ENCODE assay signal across 9 mouse cellular contexts in the genomic region with DNA sequence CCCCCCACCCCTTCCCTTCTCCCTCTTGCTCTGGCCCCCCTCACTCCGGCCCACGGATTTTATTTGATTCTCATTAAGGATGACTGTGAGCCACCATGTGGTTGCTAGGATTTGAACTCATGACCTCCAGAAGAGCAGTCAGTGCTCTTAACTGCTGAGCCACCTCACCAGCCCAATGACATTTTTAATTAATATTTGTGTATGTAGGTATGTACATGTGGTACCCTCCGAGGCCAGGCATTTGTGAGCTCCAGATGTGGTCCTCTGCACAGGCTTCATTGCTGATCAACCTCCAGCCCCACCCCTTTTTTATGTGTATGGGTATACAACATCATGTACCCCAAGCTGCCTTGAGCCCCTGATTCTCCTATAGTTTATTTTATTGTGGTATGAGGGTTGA. TPM values are rescaled to one million over a fixed set of nuclear protein-coding genes. Genes with fewer than 3 reads are reported as not detected.
DNase-seq lines count a peak whose midpoint lies in the region; ATAC-seq and TF ChIP-seq lines count a peak whose summit lies in the region.
"Had no signal": no experiment of that assay in that cellular context is flagged by ENCODE, and none has a peak within 500 bp of the region (broad histone marks: within the 10 kb centered on the region; RNA-seq: fewer than 3 reads in every experiment).

No protein-coding gene starts in this region.

- H3K4me2 ChIP-seq in heart, postnatal 0 days (ENCODE audit: low read depth, low read length): peak overlapping the region; percentile 41
- peak overlapping the region; percentile 72 for H3K4me2 ChIP-seq in liver, embryonic 15.5 days

- no peaks in the 10 kb centered on the region for H3K4me1 ChIP-seq in ES-Bruce4 (ENCODE audit: control insufficient read depth, insufficient read depth, low read length)
- peaks cover 26% of the 10 kb centered on the region for H3K4me1 ChIP-seq in heart, postnatal 0 days (ENCODE audit: control insufficient read depth, insufficient read depth)
- H3K4me1 ChIP-seq in liver, embryonic 15.5 days (replicated peaks): peaks cover 75% of the 10 kb centered on the region

- no peak for TF ChIP-seq CTCF in ES-Bruce4 (IDR thresholded peaks at IDR 0.05; ENCODE audit: low read depth, low read length)
- no peak for TF ChIP-seq CTCF in heart, postnatal 0 days (IDR thresholded peaks at IDR 0.05; ENCODE audit: low read depth)

- no peak for TF ChIP-seq POLR2A in ES-Bruce4 (IDR thresholded peaks at IDR 0.05; ENCODE audit: insufficient read depth, low read length)

- no peaks in the 10 kb centered on the region for H3K9me3 ChIP-seq in ES-Bruce4 (replicated peaks; ENCODE audit: control insufficient read depth, insufficient read depth, low read length, poor library complexity, severe bottlenecking)
- H3K9me3 ChIP-seq in heart, postnatal 0 days (replicated peaks; ENCODE audit: control insufficient read depth, low read length): no peaks in the 10 kb centered on the region
- H3K9me3 ChIP-seq in liver, embryonic 15.5 days (replicated peaks): no peaks in the 10 kb centered on the region

- 0 out of 2 replicates have a peak overlapping the region, but pooled peaks have one; percentile 25 for H3K4me3 ChIP-seq in ES-Bruce4 (ENCODE audit: low read depth, low read length)
- H3K4me3 ChIP-seq in heart, postnatal 0 days (ENCODE audit: low read depth, low read length): no peak overlapping the region
- peak overlapping the region; percentile 77 for H3K4me3 ChIP-seq in liver, embryonic 15.5 days (replicated peaks)

- no peak overlapping the region for H3K27ac ChIP-seq in ES-Bruce4 (ENCODE audit: insufficient read depth, low read length)
- H3K27ac ChIP-seq in heart, postnatal 0 days (ENCODE audit: low read depth): no peak overlapping the region
- peak overlapping the region; percentile 90 for H3K27ac ChIP-seq in liver, embryonic 15.5 days (replicated peaks)

- H3K36me3 ChIP-seq in ES-Bruce4 (ENCODE audit: control insufficient read depth, insufficient read depth, low read length, poor library complexity, severe bottlenecking): peaks cover 29% of the 10 kb centered on the region
- H3K36me3 ChIP-seq in heart, postnatal 0 days (replicated peaks; ENCODE audit: control insufficient read depth, insufficient read depth, low read length): peaks cover 12% of the 10 kb centered on the region; the same call in 1 of the 2 replicates
- peaks cover 36% of the 10 kb centered on the region for H3K36me3 ChIP-seq in liver, embryonic 15.5 days (replicated peaks)

- H3K9ac ChIP-seq in ES-Bruce4 (ENCODE audit: low read depth, poor library complexity, severe bottlenecking): no peak overlapping the region; the same call in 1 of the 2 replicates
- no peak overlapping the region for H3K9ac ChIP-seq in heart, postnatal 0 days (replicated peaks; ENCODE audit: low read depth, low read length)
- H3K9ac ChIP-seq in liver, embryonic 15.5 days: peak overlapping the region; percentile 33

- 74% methylated on average over 3 of the region's 3 CpGs for WGBS in heart, postnatal 0 days
- 76% methylated on average over 3 of the region's 3 CpGs for WGBS in liver, embryonic 15.5 days (ENCODE audit: insufficient replicate concordance)

- no peaks in the 10 kb centered on the region for H3K27me3 ChIP-seq in ES-Bruce4 (ENCODE audit: control insufficient read depth, insufficient read depth, low read length, poor library complexity, severe bottlenecking)
- no peaks in the 10 kb centered on the region for H3K27me3 ChIP-seq in heart, postnatal 0 days (ENCODE audit: control insufficient read depth, insufficient read depth, low read length)
- no peaks in the 10 kb centered on the region for H3K27me3 ChIP-seq in liver, embryonic 15.5 days

- DNase-seq in heart, adult 11 months: peak; percentile 86
- DNase-seq in heart, adult 9 months (ENCODE audit: low spot score in 2 of 2): no peak
- DNase-seq in heart, postnatal 0 days (ENCODE audit: low spot score): no peak
- no peak for DNase-seq in urinary bladder, adult 18-20 months (ENCODE audit: low spot score in 2 of 2)
- DNase-seq in gastrocnemius, postnatal 25 days: no peak
- no peak for DNase-seq in left cerebral cortex, adult 11 months (ENCODE audit: low spot score)
- DNase-seq: kidney, adult 11 months had no signal

- no peak for ATAC-seq in heart, postnatal 0 days (ENCODE audit: insufficient read depth, low read depth)
- no peak for ATAC-seq in liver, embryonic 15.5 days (ENCODE audit: insufficient read depth)

- no peak for TF ChIP-seq EP300 in ES-Bruce4 (IDR thresholded peaks at IDR 0.05; ENCODE audit: insufficient read depth, low read depth, low read length)
- no peak for TF ChIP-seq EP300 in heart, postnatal 0 days (IDR thresholded peaks at IDR 0.05; ENCODE audit: low read depth)

RNA-seq across cellular contexts. Expression of gene Rabepk, which starts 4.0 kb away (rescaled TPM):
- 32.9 TPM in 2 replicates for polyA plus RNA-seq in ES-Bruce4 (2011; ENCODE audit: insufficient read depth, insufficient read length, low read depth, missing spikeins)
- 18.6 and 31.0 TPM in 2 replicates for total RNA-seq in heart, postnatal 0 days (2014; rRNA removed; ENCODE audit: low replicate concordance)
- 20.1 and 22.1 TPM in 2 replicates for polyA plus RNA-seq in heart, postnatal 0 days (2015; fragmentation: Nextera tagmentation; extraction: Ambion mirVana)
- 20.1 and 22.3 TPM in 2 replicates for polyA plus RNA-seq in liver, embryonic 15.5 days (2015; fragmentation: Nextera tagmentation; extraction: Ambion mirVana)
- total RNA-seq in gastrocnemius, postnatal 25 days (2021): 1 to 10 TPM; 8.1 to 9.8 TPM

RNA-seq across cellular contexts. Expression of gene Fbxw2, which starts 22.4 kb away (rescaled TPM):
- 74.5 and 82.0 TPM in 2 replicates for polyA plus RNA-seq in ES-Bruce4 (2011; ENCODE audit: insufficient read depth, insufficient read length, low read depth, missing spikeins)
- total RNA-seq in heart, postnatal 0 days (2014; rRNA removed; ENCODE audit: low replicate concordance): 73.8 and 75.8 TPM in 2 replicates
- polyA plus RNA-seq in heart, postnatal 0 days (2015; fragmentation: Nextera tagmentation; extraction: Ambion mirVana): 51.9 and 52.3 TPM in 2 replicates
- 57.5 and 60.5 TPM in 2 replicates for polyA plus RNA-seq in liver, embryonic 15.5 days (2015; fragmentation: Nextera tagmentation; extraction: Ambion mirVana)
- total RNA-seq in gastrocnemius, postnatal 25 days (2021): 10 to 100 TPM; 44.7 TPM

RNA-seq across cellular contexts. Expression of gene Gm34653, which starts 29.1 kb away (rescaled TPM):
- polyA plus RNA-seq in ES-Bruce4 (2011; ENCODE audit: insufficient read depth, insufficient read length, low read depth, missing spikeins): 4.6 and 4.7 TPM in 2 replicates
- not detected in 2 replicates for total RNA-seq in heart, postnatal 0 days (2014; rRNA removed; ENCODE audit: low replicate concordance)
- polyA plus RNA-seq in heart, postnatal 0 days (2015; fragmentation: Nextera tagmentation; extraction: Ambion mirVana): not detected in 2 replicates
- not detected in 2 replicates for polyA plus RNA-seq in liver, embryonic 15.5 days (2015; fragmentation: Nextera tagmentation; extraction: Ambion mirVana)
- under 1 TPM in 1 of 2 experiments, not detected in 1; 0.20 TPM for total RNA-seq in gastrocnemius, postnatal 25 days (2021)

RNA-seq across cellular contexts. Expression of gene Hspa5, which starts 32.0 kb away (rescaled TPM):
- polyA plus RNA-seq in ES-Bruce4 (2011; ENCODE audit: insufficient read depth, insufficient read length, low read depth, missing spikeins): 504 and 519 TPM in 2 replicates
- total RNA-seq in heart, postnatal 0 days (2014; rRNA removed; ENCODE audit: low replicate concordance): 160 and 175 TPM in 2 replicates
- 348 and 437 TPM in 2 replicates for polyA plus RNA-seq in heart, postnatal 0 days (2015; fragmentation: Nextera tagmentation; extraction: Ambion mirVana)
- 509 TPM in 2 replicates for polyA plus RNA-seq in liver, embryonic 15.5 days (2015; fragmentation: Nextera tagmentation; extraction: Ambion mirVana)
- 100 to 1,000 TPM; 189 to 222 TPM for total RNA-seq in gastrocnemius, postnatal 25 days (2021)

RNA-seq across cellular contexts. Expression of gene Gapvd1, which starts 48.7 kb away (rescaled TPM):
- 86.3 and 92.7 TPM in 2 replicates for polyA plus RNA-seq in ES-Bruce4 (2011; ENCODE audit: insufficient read depth, insufficient read length, low read depth, missing spikeins)
- total RNA-seq in heart, postnatal 0 days (2014; rRNA removed; ENCODE audit: low replicate concordance): 29.7 and 36.1 TPM in 2 replicates
- 34.1 and 43.4 TPM in 2 replicates for polyA plus RNA-seq in heart, postnatal 0 days (2015; fragmentation: Nextera tagmentation; extraction: Ambion mirVana)
- polyA plus RNA-seq in liver, embryonic 15.5 days (2015; fragmentation: Nextera tagmentation; extraction: Ambion mirVana): 79.9 and 89.4 TPM in 2 replicates
- total RNA-seq in gastrocnemius, postnatal 25 days (2021): 10 to 100 TPM; 29.8 to 32.5 TPM
